Mouse (Mus musculus): ENCODE measurements around the gene Rpl3.

DNA sequence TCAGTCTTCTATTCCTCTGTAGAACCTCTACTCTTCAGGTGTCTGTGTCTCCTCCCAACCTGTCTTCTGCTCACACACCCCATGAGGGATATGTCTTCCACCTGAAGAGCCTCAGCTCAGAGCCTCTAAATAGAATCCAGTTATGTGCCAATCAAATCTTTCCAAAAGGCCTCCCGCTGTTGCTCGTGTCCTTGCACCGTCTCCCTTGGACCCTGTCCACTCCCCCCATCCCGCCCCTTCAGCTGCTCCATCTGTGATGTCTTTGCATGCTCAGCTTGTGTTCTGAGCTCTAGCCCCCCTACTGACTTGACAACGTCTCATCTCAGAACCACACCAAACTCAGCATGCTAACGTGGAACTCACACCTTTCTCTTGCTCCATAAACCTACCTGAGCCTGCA, 39.8 kb upstream of the Rpl3 start:
- TF ChIP-seq GATA1 (IDR thresholded peaks at IDR 0.05; ENCODE audit: low read length) (no peak), TAL1 (IDR thresholded peaks at IDR 0.05; ENCODE audit: low read length) (no peak)

All from erythroblast, embryonic 14.5 days (primary cell).